Mouse (Mus musculus): ENCODE measurements around the gene 1110017D15Rik. TPM values are rescaled to one million over a fixed set of nuclear protein-coding genes. Genes with fewer than 3 reads are reported as not detected.
A peak's percentile ranks its signal among the peaks of the same experiment; 100 is the strongest.
"Not testable (repeated sequence)": the region's sequence is repeated elsewhere in the genome, so short reads cannot be mapped to it uniquely, and the experiment has no call there.

1110017D15Rik gene
- polyA plus RNA-seq, 1 experiment from 2014 or later, result 0.37 TPM

- ATAC-seq (ENCODE audit: low FRiP score, low TSS enrichment), result no peak
- WGBS, result 86% methylated on average over 1 of the region's 1 CpGs
- Histone ChIP-seq H3K9me3 (ENCODE audit: low read length) (no peaks in the 10 kb centered on the region), H3K9ac (replicated peaks; ENCODE audit: low read length) (no peak overlapping the region), H3K4me1 (ENCODE audit: insufficient read depth, low read length) (no peaks in the 10 kb centered on the region), H3K27me3 (ENCODE audit: insufficient read depth, low read length) (no peaks in the 10 kb centered on the region), H3K27ac (ENCODE audit: low read length) (no peak overlapping the region), H3K36me3 (ENCODE audit: insufficient read depth, low read length) (no peaks in the 10 kb centered on the region), H3K4me2 (replicated peaks; ENCODE audit: low read depth, low read length) (no peak overlapping the region), H3K4me3 (ENCODE audit: low read length) (no peak overlapping the region)
These were observed 45.8 kb downstream of the 1110017D15Rik start for GRCm38 (mm10) chr4:41471384-41471689.

- Histone ChIP-seq H3K4me1 (ENCODE audit: insufficient read depth, low read length) (peaks cover 2% of the 10 kb centered on the region; the same call in 1 of the 2 replicates), H3K4me2 (replicated peaks; ENCODE audit: low read depth, low read length) (no peak overlapping the region), H3K27ac (ENCODE audit: low read length) (no peak overlapping the region), H3K36me3 (ENCODE audit: insufficient read depth, low read length) (no peaks in the 10 kb centered on the region), H3K4me3 (ENCODE audit: low read length) (no peak overlapping the region), H3K9me3 (ENCODE audit: low read length) (no peaks in the 10 kb centered on the region), H3K27me3 (ENCODE audit: insufficient read depth, low read length) (no peaks in the 10 kb centered on the region), H3K9ac (replicated peaks; ENCODE audit: low read length) (no peak overlapping the region)
- WGBS, result 54% methylated on average over 5 of the region's 5 CpGs
- ATAC-seq (ENCODE audit: low FRiP score, low TSS enrichment), result no peak
These were observed 46.3 kb downstream of the 1110017D15Rik start for GRCm38 (mm10) chr4:41470684-41471383.

GRCm38 (mm10) chr4:41470051-41470683 is 47.0 kb downstream of the 1110017D15Rik start:
- H3K27me3 ChIP-seq (ENCODE audit: insufficient read depth, low read length), result no peaks in the 10 kb centered on the region
- ATAC-seq (ENCODE audit: low FRiP score, low TSS enrichment), result no peak
- H3K4me1 ChIP-seq (ENCODE audit: insufficient read depth, low read length), result peaks cover 8% of the 10 kb centered on the region; the same call in 1 of the 2 replicates
- H3K4me3 ChIP-seq (ENCODE audit: low read length), result no peak overlapping the region
- no peak overlapping the region for H3K9ac ChIP-seq (replicated peaks; ENCODE audit: low read length)
- H3K4me2 ChIP-seq (replicated peaks; ENCODE audit: low read depth, low read length), result no peak overlapping the region
- no peaks in the 10 kb centered on the region for H3K9me3 ChIP-seq (ENCODE audit: low read length)
- H3K27ac ChIP-seq (ENCODE audit: low read length), result no peak overlapping the region
- no peaks in the 10 kb centered on the region for H3K36me3 ChIP-seq (ENCODE audit: insufficient read depth, low read length)
- 65% methylated on average over 7 of the region's 7 CpGs for WGBS

GRCm38 (mm10) chr4:41469199-41469598 is 47.9 kb downstream of the 1110017D15Rik start:
- Histone ChIP-seq H3K27me3 (ENCODE audit: insufficient read depth, low read length) (no peaks in the 10 kb centered on the region), H3K36me3 (ENCODE audit: insufficient read depth, low read length) (no peaks in the 10 kb centered on the region), H3K4me1 (ENCODE audit: insufficient read depth, low read length) (peaks cover 8% of the 10 kb centered on the region; the same call in 1 of the 2 replicates), H3K9ac (replicated peaks; ENCODE audit: low read length) (no peak overlapping the region), H3K27ac (ENCODE audit: low read length) (no peak overlapping the region), H3K4me2 (replicated peaks; ENCODE audit: low read depth, low read length) (no peak overlapping the region), H3K4me3 (ENCODE audit: low read length) (no peak overlapping the region), H3K9me3 (ENCODE audit: low read length) (no peaks in the 10 kb centered on the region)
- no peak for ATAC-seq (ENCODE audit: low FRiP score, low TSS enrichment)
- WGBS, result 70% methylated on average over 10 of the region's 10 CpGs

- Histone ChIP-seq H3K9ac (replicated peaks; ENCODE audit: low read length) (no peak overlapping the region), H3K4me1 (ENCODE audit: insufficient read depth, low read length) (peaks cover 12% of the 10 kb centered on the region), H3K4me3 (ENCODE audit: low read length) (no peak overlapping the region), H3K27ac (ENCODE audit: low read length) (no peak overlapping the region), H3K27me3 (ENCODE audit: insufficient read depth, low read length) (no peaks in the 10 kb centered on the region), H3K36me3 (ENCODE audit: insufficient read depth, low read length) (no peaks in the 10 kb centered on the region), H3K4me2 (replicated peaks; ENCODE audit: low read depth, low read length) (no peak overlapping the region), H3K9me3 (ENCODE audit: low read length) (no peaks in the 10 kb centered on the region)
- no peak for ATAC-seq (ENCODE audit: low FRiP score, low TSS enrichment)
- 55% methylated on average over 17 of the region's 17 CpGs for WGBS
These were observed 48.6 kb downstream of the 1110017D15Rik start for GRCm38 (mm10) chr4:41468396-41469080.

GRCm38 (mm10) chr4:41465287-41465665 is 51.9 kb downstream of the 1110017D15Rik start:
- peak overlapping the region; percentile 51; the same call in 1 of the 2 replicates for H3K27ac ChIP-seq (ENCODE audit: low read length)

GRCm38 (mm10) chr4:41464345-41465286 is 52.5 kb downstream of the 1110017D15Rik start, which contains the start of the genes Kif24 and Nudt2:
TSS of gene Kif24 (minus strand) at chr4:41464887.
TSS of gene Nudt2 (plus strand) at chr4:41465151.
- WGBS, result under 1% methylated on average over 70 of the region's 70 CpGs
- Histone ChIP-seq H3K9ac (replicated peaks; ENCODE audit: low read length) (peak within 1 kb of the TSS; percentile 85), H3K4me2 (replicated peaks; ENCODE audit: low read depth, low read length) (peak within 1 kb of the TSS; percentile 73), H3K27ac (ENCODE audit: low read length) (peak within 1 kb of the TSS; percentile 89), H3K36me3 (ENCODE audit: insufficient read depth, low read length) (no peaks in the 10 kb centered on the region), H3K9me3 (ENCODE audit: low read length) (no peaks in the 10 kb centered on the region), H3K4me1 (ENCODE audit: insufficient read depth, low read length) (peaks cover 19% of the 10 kb centered on the region), H3K27me3 (ENCODE audit: insufficient read depth, low read length) (no peaks in the 10 kb centered on the region), H3K4me3 (ENCODE audit: low read length) (peak within 1 kb of the TSS; percentile 90)
- ATAC-seq (ENCODE audit: low FRiP score, low TSS enrichment), result peak; percentile 99

More at GRCm38 (mm10) chr4:41465287-41465665, 51.9 kb downstream of the 1110017D15Rik start:
- H3K4me2 ChIP-seq (replicated peaks; ENCODE audit: low read depth, low read length), result peak overlapping the region; percentile 59
- H3K4me1 ChIP-seq (ENCODE audit: insufficient read depth, low read length), result peaks cover 19% of the 10 kb centered on the region
- no peaks in the 10 kb centered on the region for H3K36me3 ChIP-seq (ENCODE audit: insufficient read depth, low read length)
- H3K9me3 ChIP-seq (ENCODE audit: low read length), result no peaks in the 10 kb centered on the region
- ATAC-seq (ENCODE audit: low FRiP score, low TSS enrichment), result no peak; the same call in 1 of the 2 replicates
- H3K27me3 ChIP-seq (ENCODE audit: insufficient read depth, low read length), result no peaks in the 10 kb centered on the region
- 3% methylated on average over 17 of the region's 17 CpGs for WGBS
- peak overlapping the region; percentile 90 for H3K4me3 ChIP-seq (ENCODE audit: low read length)
- peak overlapping the region; percentile 73 for H3K9ac ChIP-seq (replicated peaks; ENCODE audit: low read length)

- H3K9ac ChIP-seq (replicated peaks; ENCODE audit: low read length); H3K36me3 ChIP-seq (ENCODE audit: insufficient read depth, low read length); H3K27me3 ChIP-seq (ENCODE audit: insufficient read depth, low read length); ATAC-seq (ENCODE audit: low FRiP score, low TSS enrichment); H3K27ac ChIP-seq (ENCODE audit: low read length); H3K9me3 ChIP-seq (ENCODE audit: low read length): not testable (repeated sequence)
- peak overlapping the region; percentile 90; the same call in 1 of the 2 replicates for H3K4me3 ChIP-seq (ENCODE audit: low read length)
- 81% methylated on average over 3 of the region's 3 CpGs for WGBS
- H3K4me2 ChIP-seq (replicated peaks; ENCODE audit: low read depth, low read length), result peak overlapping the region; percentile 73
- peaks cover 19% of the 10 kb centered on the region for H3K4me1 ChIP-seq (ENCODE audit: insufficient read depth, low read length)
These were observed 53.9 kb downstream of the 1110017D15Rik start for GRCm38 (mm10) chr4:41463051-41463738.

- WGBS, result 97% methylated on average over 1 of the region's 1 CpGs
- Histone ChIP-seq H3K27ac (ENCODE audit: low read length) (no peak overlapping the region), H3K9me3 (ENCODE audit: low read length) (no peaks in the 10 kb centered on the region), H3K4me3 (ENCODE audit: low read length) (no peak overlapping the region), H3K4me1 (ENCODE audit: insufficient read depth, low read length) (peaks cover 16% of the 10 kb centered on the region), H3K36me3 (ENCODE audit: insufficient read depth, low read length) (no peaks in the 10 kb centered on the region), H3K27me3 (ENCODE audit: insufficient read depth, low read length) (no peaks in the 10 kb centered on the region), H3K9ac (replicated peaks; ENCODE audit: low read length) (no peak overlapping the region), H3K4me2 (replicated peaks; ENCODE audit: low read depth, low read length) (no peak overlapping the region)
- no peak for ATAC-seq (ENCODE audit: low FRiP score, low TSS enrichment)
These were observed 56.4 kb downstream of the 1110017D15Rik start for GRCm38 (mm10) chr4:41460690-41461089.
